Mouse (Mus musculus) kidney, embryonic 14.5 days (tissue): Measurements from ENCODE around the gene Gm10715. TPM values are rescaled to one million over a fixed set of nuclear protein-coding genes. Genes with fewer than 3 reads are reported as not detected.
A peak's percentile ranks its signal among the peaks of the same experiment; 100 is the strongest.
"Not testable (repeated sequence)": the region's sequence is repeated elsewhere in the genome, so short reads cannot be mapped to it uniquely, and the experiment has no call there.

Experiments
- ATAC-seq: fragments of 200-750 bp; cut with Nextera tagmentation; 2 replicates; pipeline ENCODE4 v1.8.0; 2017; ENCODE audit warnings: moderate number of reproducible peaks, mild to moderate bottlenecking, moderate TSS enrichment, moderate library complexity; ENCODE audit not compliant: low FRiP score, low TSS enrichment
- H3K27ac ChIP-seq: fragments of 300-500 bp; sonication (generic); 2 replicates; pipeline ENCODE4 v1.5.1; 2014; ENCODE audit warnings: low read depth, mild to moderate bottlenecking, low read length, moderate library complexity, mixed read lengths
- H3K27me3 ChIP-seq: fragments of 300-500 bp; sonication (generic); 2 replicates; pipeline ENCODE4 v1.6.1; 2014; ENCODE audit warnings: mild to moderate bottlenecking, low read length; ENCODE audit not compliant: control insufficient read depth, insufficient read depth
- H3K36me3 ChIP-seq: fragments of 300-500 bp; sonication (generic); 2 replicates; pipeline ENCODE4 v1.6.1; 2014; ENCODE audit warnings: low read length, mixed read lengths; ENCODE audit not compliant: control insufficient read depth, insufficient read depth
- H3K4me1 ChIP-seq: fragments of 300-500 bp; sonication (generic); 2 replicates; pipeline ENCODE4 v1.6.1; 2014; ENCODE audit warnings: low read length, mixed read lengths; ENCODE audit not compliant: control insufficient read depth, insufficient read depth
- H3K4me2 ChIP-seq: fragments of 300-500 bp; sonication (generic); replicated peaks from 2 replicates; pipeline ENCODE4 v1.6.1; 2014; ENCODE audit warnings: low read depth, mild to moderate bottlenecking, low read length
- H3K4me3 ChIP-seq: fragments of 300-500 bp; sonication (generic); 2 replicates; pipeline ENCODE4 v1.5.1; 2014; ENCODE audit warnings: mild to moderate bottlenecking, low read length
- H3K9ac ChIP-seq: fragments of 300-500 bp; sonication (generic); 2 replicates; pipeline ENCODE4 v1.6.1; 2014; ENCODE audit warnings: low read depth, mild to moderate bottlenecking, low read length, moderate library complexity
- H3K9me3 ChIP-seq: fragments of 300-500 bp; sonication (generic); 2 replicates; pipeline ENCODE4 v1.6.1; 2016; ENCODE audit warnings: low read length; ENCODE audit not compliant: control insufficient read depth
- WGBS: fragments of 180-500 bp; shearing (Covaris S2); extraction: QIAGEN DNeasy Blood & Tissue Kit; methylation state at CpG from one replicate; pipeline ENCODE4 v1.1.7; 2014; 5-methylcytosine and 5-hydroxymethylcytosine counted together
- polyA plus RNA-seq: library from polyadenylated mRNA; unstranded; fragments of >200 nt; fragmentation: Nextera tagmentation; extraction: Ambion mirVana; gene quantifications from 2 replicates; pipeline ENCODE4 v1.2.1, GENCODE M21; 2014

Gene Gm10715
- polyA plus RNA-seq, result not detected in 2 replicates

DNA sequence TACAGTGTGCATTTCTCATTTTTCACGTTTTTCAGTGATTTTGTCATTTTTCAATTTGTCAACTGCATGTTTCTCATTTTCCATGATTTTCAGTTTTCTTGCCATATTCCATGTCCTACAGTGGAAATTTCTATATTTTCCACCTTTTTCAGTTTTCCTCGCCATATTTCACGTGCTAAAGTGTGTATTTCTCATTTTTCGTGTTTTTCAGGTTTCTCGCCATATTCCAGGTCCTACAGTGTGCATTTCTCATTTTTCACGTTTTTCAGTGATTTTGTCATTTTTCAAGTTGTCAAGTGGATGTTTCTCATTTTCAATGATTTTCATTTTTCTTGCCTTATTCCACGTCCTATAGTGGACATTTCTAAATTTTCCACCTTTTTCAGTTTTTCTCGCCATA, at the start of gene Gm10715:
Gene Gm10715, plus strand, starts transcription at position 301 of the 400 bp plus-strand sequence.
- 71% methylated on average over 6 of the region's 8 CpGs for WGBS
- H3K4me1 ChIP-seq, result not testable (repeated sequence)

DNA sequence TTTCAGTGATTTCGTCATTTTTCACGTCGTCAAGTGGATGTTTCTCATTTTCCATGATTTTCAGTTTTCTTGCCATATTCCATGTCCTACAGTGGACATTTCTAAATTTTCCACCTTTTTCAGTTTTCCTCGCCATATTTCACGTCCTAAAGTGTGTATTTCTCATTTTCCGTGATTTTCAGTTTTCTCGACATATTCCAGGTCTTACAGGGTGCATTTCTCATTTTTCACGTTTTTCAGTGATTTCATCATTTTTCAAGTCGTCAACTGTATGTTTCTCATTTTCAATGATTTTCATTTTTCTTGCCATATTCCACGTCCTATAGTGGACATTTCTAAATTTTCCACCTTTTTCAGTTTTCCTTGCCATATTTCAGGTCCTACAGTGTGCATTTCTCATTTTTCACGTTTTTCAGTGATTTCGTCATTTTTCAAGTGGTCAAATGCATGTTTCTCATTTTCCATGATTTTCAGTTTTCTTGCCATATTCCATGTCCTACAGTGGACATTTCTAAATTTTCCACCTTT, 36.2 kb upstream of the Gm10715 start, which contains the start of gene Gm10722:
Gene Gm10722, plus strand, starts transcription at position 478 of the 528 bp plus-strand sequence.
- H3K9me3 ChIP-seq, H3K9ac ChIP-seq, H3K4me3 ChIP-seq, ATAC-seq, H3K27ac ChIP-seq, H3K36me3 ChIP-seq, H3K4me1 ChIP-seq, H3K4me2 ChIP-seq, H3K27me3 ChIP-seq: not testable (repeated sequence)
- WGBS, result 69% methylated on average over 12 of the region's 12 CpGs

More for the DNA sequence above, at the start of gene Gm10715:
- H3K27me3 ChIP-seq, H3K9me3 ChIP-seq, ATAC-seq, H3K36me3 ChIP-seq, H3K9ac ChIP-seq, H3K4me2 ChIP-seq, H3K27ac ChIP-seq, H3K4me3 ChIP-seq: not testable (repeated sequence)

DNA sequence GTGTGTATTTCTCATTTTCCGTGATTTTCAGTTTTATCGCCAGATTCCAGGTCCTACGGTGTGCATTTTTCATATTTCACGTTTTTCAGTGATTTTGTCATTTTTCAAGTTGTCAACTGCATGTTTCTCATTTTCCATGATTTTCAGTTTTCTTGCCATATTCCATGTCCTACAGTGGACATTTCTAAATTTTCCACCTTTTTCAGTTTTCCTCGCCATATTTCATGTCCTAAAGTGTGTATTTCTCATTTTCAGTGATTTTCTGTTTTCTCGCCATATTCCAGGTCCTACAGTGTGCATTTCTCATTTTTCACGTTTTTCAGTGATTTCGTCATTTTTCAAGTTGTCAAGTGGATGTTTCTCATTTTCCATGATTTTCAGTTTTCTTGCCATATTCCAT, 35.7 kb upstream of the Gm10715 start:
- WGBS, result 66% methylated on average over 8 of the region's 8 CpGs
- H3K4me3 ChIP-seq, H3K27ac ChIP-seq, H3K9me3 ChIP-seq, H3K4me2 ChIP-seq, H3K36me3 ChIP-seq, ATAC-seq, H3K4me1 ChIP-seq, H3K27me3 ChIP-seq, H3K9ac ChIP-seq: not testable (repeated sequence)

DNA sequence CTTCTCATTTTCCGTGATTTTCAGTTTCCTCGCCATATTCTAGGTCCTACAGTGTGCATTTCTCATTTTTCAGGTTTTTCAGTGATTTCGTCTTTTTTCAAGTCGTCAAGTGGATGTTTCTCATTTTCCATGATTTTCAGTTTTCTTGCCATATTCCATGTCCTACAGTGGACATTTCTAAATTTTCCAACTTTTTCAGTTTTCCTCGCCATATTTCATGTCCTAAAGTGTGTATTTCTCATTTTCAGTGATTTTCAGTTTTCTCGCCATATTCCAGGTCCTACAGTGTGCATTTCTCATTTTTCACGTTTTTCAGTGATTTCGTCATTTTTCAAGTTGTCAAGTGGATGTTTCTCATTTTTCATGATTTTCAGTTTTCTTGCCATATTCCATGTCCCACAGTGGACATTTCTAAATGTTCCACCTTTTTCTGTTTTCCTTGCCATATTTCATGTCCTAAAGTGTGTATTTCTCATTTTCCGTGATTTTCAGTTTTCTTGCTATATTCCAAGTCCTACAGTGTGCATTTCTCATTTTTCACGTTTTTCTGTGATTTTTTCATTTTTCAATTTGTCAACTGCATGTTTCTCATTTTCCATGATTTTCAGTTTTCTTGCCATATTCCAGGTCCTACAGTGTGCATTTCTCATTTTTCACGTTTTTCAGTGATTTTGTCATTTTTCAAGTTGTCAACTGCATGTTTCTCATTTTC, 34.6 kb upstream of the Gm10715 start:
- H3K9me3 ChIP-seq, H3K9ac ChIP-seq, H3K4me3 ChIP-seq, H3K27ac ChIP-seq, H3K4me1 ChIP-seq, H3K4me2 ChIP-seq, H3K27me3 ChIP-seq, H3K36me3 ChIP-seq: not testable (repeated sequence)
- WGBS, result 59% methylated on average over 8 of the region's 11 CpGs
- peak; percentile 92 for ATAC-seq

- H3K27me3 ChIP-seq, ATAC-seq, H3K4me1 ChIP-seq, H3K36me3 ChIP-seq, H3K9me3 ChIP-seq, H3K9ac ChIP-seq, H3K27ac ChIP-seq, H3K4me3 ChIP-seq, H3K4me2 ChIP-seq: not testable (repeated sequence)
- WGBS, result 71% methylated on average over 6 of the region's 14 CpGs
These were observed 33.8 kb upstream of the Gm10715 start, which contains the start of gene Gm11168 for GRCm38 (mm10) chr9:3002794-3003396. Gene Gm11168 (plus strand): TSS chr9:3003346.

- not testable (repeated sequence) for H3K27me3 ChIP-seq, H3K27ac ChIP-seq, H3K4me2 ChIP-seq, H3K9me3 ChIP-seq, H3K4me3 ChIP-seq, ATAC-seq, H3K36me3 ChIP-seq, H3K4me1 ChIP-seq, H3K9ac ChIP-seq
- WGBS, result 81% methylated on average over 1 of the region's 5 CpGs
These were observed 30.5 kb upstream of the Gm10715 start for GRCm38 (mm10) chr9:3006179-3006578.

- not testable (repeated sequence) for H3K9me3 ChIP-seq, H3K27ac ChIP-seq, H3K4me2 ChIP-seq, H3K9ac ChIP-seq, H3K4me3 ChIP-seq, H3K4me1 ChIP-seq, H3K27me3 ChIP-seq, H3K36me3 ChIP-seq
- peak; percentile 76 for ATAC-seq
- 70% methylated on average over 7 of the region's 8 CpGs for WGBS
These were observed 30.0 kb upstream of the Gm10715 start for GRCm38 (mm10) chr9:3006636-3007035.

DNA sequence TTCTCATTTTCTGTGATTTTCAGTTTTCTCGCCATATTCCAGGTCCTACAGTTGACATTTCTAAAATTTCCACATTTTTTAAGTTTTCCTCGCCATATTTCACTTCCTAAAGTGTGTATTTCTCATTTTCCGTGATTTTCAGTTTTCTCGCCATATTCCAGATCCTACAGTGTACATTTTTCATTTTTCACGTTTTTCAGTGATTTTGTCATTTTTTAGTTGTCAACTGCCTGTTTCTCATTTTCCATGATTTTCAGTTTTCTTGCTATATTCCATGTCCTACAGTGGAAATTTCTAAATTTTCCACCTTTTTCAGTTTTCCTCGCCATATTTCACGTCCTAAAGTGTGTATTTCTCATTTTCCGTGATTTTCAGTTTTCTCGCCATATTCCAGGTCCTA, 29.4 kb upstream of the Gm10715 start:
- not testable (repeated sequence) for H3K9ac ChIP-seq, H3K4me3 ChIP-seq, H3K4me2 ChIP-seq, H3K27ac ChIP-seq, H3K27me3 ChIP-seq, H3K4me1 ChIP-seq, H3K36me3 ChIP-seq, H3K9me3 ChIP-seq
- peak; percentile 17; the same call in 1 of the 2 replicates for ATAC-seq
- 74% methylated on average over 6 of the region's 9 CpGs for WGBS

- no CpG with 5 or more reads among the region's 5 CpGs for WGBS
- not testable (repeated sequence) for H3K9me3 ChIP-seq, H3K4me1 ChIP-seq, H3K36me3 ChIP-seq, H3K9ac ChIP-seq, H3K4me2 ChIP-seq, H3K27me3 ChIP-seq, H3K27ac ChIP-seq, H3K4me3 ChIP-seq
- 0 out of 2 replicates have a peak, but pooled peaks have one; percentile 58 for ATAC-seq
These were observed 27.3 kb upstream of the Gm10715 start for GRCm38 (mm10) chr9:3009331-3009730.
